Mouse (Mus musculus): ENCODE results near the gene Prdm1. TPM values are rescaled to one million over a fixed set of nuclear protein-coding genes. Genes with fewer than 3 reads are reported as not detected.

The Prdm1 gene
- 1 to 10 TPM; 1.6 to 2.4 TPM for total RNA-seq (2021)

- intact Hi-C loops (cut with DNase I), result loop anchor here (2.0 to 5.0 kb wide), 4 partner anchors 70 to 944 kb away; no protein-coding TSS in a partner anchor
- peak; percentile 9 to 11 for DNase-seq
Observed at GRCm38 (mm10) chr10:44528291-44529082, at the start of gene Prdm1. Gene Prdm1, minus strand, starts transcription at chr10:44528501.

GRCm38 (mm10) chr10:44565971-44566370, 37.7 kb upstream of the Prdm1 start:
- no peak for DNase-seq
- intact Hi-C loops (cut with DNase I), result no loop called here

GRCm38 (mm10) chr10:44565109-44565508, 36.8 kb upstream of the Prdm1 start:
- intact Hi-C loops (cut with DNase I), result no loop called here
- DNase-seq, result no peak

GRCm38 (mm10) chr10:44556845-44557244, 28.5 kb upstream of the Prdm1 start:
- intact Hi-C loops (cut with DNase I), result no loop called here
- DNase-seq, result no peak

DNA sequence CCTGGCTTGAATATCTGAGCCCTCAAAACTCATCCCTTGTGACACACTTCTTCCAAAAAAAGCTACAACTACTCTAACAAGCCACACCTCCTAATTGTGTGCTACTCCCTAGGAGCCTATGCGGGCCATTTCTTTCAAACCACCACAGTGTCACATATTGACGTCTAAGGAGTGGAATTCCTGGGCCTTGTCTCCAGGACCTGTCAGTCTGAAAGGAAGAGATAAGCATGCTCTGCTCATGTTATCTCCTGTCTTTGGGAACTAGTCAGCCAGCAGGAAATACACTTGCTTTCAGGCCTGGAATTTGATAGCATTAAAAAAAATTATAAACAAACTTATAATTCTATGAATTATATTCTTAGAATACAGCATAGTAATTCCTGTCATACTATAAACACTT, 27.0 kb upstream of the Prdm1 start:
- DNase-seq, result no peak
- intact Hi-C loops (cut with DNase I), result no loop called here

DNA sequence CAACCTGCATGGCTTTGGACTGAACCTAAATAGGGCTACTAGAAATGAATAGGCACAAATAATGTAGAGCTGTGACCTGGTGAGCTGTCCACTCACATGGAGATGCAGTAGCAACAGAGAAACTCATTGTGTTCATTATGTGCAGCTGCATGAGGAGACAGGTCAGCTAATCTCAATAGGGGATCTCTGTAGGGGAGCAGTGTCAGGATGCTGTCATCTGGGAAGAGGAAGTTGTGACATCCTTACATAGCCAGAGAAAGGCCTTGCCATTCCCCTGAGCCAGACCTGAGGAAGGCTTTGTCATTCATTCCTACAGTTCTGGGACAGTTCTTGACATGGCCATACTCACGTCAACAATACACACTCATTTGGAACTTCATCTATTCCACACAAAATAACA, 25.3 kb upstream of the Prdm1 start:
- intact Hi-C loops (cut with DNase I), result no loop called here
- DNase-seq, result no peak

- intact Hi-C loops (cut with DNase I), result no loop called here
- peak in 1 of 2 experiments; percentile 14 for DNase-seq
Observed at GRCm38 (mm10) chr10:44539033-44539578, 10.8 kb upstream of the Prdm1 start.

- DNase-seq, result no peak
- intact Hi-C loops (cut with DNase I), result no loop called here
Observed at GRCm38 (mm10) chr10:44538137-44538536, 9.8 kb upstream of the Prdm1 start.

GRCm38 (mm10) chr10:44530067-44530360, 1.7 kb upstream of the Prdm1 start:
- no peak for DNase-seq
- intact Hi-C loops (cut with DNase I), result no loop called here

- DNase-seq, result peak; percentile 79 to 83
- intact Hi-C loops (cut with DNase I), result loop anchor here (2.0 to 5.0 kb wide), 4 partner anchors 71 to 943 kb away; no protein-coding TSS in a partner anchor
Observed at GRCm38 (mm10) chr10:44529218-44530066, 1.1 kb upstream of the Prdm1 start.

DNA sequence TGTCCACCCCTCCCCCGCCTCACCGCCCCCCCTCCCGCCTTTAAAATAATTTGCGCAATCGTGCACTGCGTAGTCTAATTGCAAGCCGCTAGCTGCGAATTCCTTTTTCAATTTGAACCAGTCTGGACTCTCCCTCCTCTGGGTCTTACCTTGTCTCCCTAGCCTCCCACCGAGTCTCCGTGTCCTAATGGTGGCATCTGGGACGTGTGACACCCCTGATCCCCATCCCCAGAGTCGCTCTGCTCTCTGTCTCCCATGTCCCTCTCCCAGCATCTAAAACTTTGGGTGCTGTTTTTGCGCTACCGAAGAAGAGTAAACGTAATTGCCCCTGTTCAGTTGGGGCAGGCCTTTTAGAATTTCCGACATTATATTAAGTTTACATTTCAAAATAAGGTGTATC, 650 bp downstream of the Prdm1 start:
- peak in 1 of 2 experiments; percentile 25 for DNase-seq
- intact Hi-C loops (cut with DNase I), result loop anchor here (2.0 to 5.0 kb wide), 4 partner anchors 69 to 945 kb away; no protein-coding TSS in a partner anchor

- peak; percentile 31 to 51 for DNase-seq
- intact Hi-C loops (cut with DNase I), result loop anchor here (5.0 kb wide), 3 partner anchors 470 to 945 kb away; no protein-coding TSS in a partner anchor
Observed at GRCm38 (mm10) chr10:44526751-44527591, 1.3 kb downstream of the Prdm1 start.

DNA sequence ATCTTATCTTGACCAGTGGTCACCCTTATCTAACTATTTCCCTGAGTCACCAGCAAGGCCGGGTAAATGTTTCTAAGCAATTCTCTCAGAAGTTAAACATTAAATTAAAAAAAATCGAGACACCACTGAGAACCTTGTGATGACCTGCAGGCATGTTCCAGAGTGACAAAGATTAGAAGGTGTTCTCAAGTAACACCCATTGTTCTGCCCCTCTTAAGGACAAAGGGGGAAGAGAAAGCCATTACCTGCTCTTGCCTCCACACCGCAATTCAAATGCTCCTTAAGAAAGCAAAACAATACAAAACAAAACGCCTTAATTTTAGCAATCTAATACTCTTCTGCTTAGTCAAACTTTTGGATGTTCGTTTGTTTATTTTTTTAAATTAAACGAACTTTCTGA, 8.1 kb downstream of the Prdm1 start:
- DNase-seq, result no peak
- intact Hi-C loops (cut with DNase I), result no loop called here

DNA sequence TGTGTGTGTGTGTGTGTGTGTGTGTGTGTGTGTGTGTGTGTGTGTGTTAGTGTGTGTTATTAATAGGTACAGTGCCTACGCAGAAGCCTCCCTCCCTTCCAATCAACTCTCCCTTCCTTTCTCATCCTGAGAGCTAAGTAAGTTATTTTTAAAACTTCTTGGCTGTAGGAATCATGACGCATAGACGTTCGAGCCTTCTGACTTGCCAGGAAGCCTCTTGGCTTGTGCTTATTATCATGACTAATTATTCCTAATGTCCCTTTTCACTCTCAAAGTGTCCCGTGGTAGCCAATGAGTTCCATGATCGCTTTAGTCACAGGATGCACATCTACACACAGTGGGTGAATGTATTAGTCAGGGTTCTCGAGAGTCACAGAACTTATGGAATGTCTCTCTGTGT, 9.7 kb downstream of the Prdm1 start:
- no peak for DNase-seq
- intact Hi-C loops (cut with DNase I), result no loop called here

GRCm38 (mm10) chr10:44513108-44513507, 15.2 kb downstream of the Prdm1 start:
- intact Hi-C loops (cut with DNase I), result no loop called here
- no peak for DNase-seq

DNA sequence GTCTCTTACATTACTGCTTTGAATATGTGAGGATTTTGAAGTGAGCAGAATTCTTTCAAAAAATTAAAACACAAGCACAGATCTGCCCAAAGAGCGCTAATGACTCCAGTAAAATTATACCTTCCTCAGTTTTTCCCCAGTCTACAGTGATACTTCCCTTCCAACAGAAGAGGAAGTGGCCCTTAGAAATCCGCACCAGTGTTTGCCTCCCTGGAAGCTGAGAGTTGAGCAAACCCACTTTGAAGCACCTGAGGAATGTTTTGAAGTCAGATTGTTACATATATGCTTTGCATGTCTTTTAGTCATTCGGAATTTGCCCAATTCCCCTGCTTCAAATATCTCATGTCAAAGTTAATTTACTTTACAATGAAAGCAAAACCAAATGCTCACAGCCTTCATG, 17.3 kb downstream of the Prdm1 start:
- DNase-seq, result no peak
- intact Hi-C loops (cut with DNase I), result no loop called here

DNA sequence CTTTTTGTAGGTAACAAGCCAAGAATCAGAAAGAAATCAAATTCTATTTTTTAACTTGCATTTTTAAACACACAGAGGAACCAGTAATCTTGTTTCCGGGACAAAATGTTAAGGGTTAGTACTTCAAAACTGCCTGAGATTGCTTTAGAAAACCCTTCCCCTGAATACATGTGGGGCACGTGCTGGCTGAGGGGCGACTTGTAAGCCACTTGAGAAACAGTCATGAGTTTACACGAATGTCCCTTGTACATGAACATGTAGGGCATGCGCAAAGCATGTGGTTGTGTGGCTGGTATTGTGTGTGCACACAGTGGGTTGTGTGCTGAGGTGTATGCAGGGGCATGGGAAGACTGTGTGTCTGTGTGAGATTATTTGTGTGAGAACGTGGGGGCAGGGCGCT, 19.7 kb downstream of the Prdm1 start:
- DNase-seq, result no peak
- intact Hi-C loops (cut with DNase I), result no loop called here

- intact Hi-C loops (cut with DNase I), result no loop called here
- DNase-seq, result no peak
Observed at GRCm38 (mm10) chr10:44507984-44508383, 20.3 kb downstream of the Prdm1 start.

DNA sequence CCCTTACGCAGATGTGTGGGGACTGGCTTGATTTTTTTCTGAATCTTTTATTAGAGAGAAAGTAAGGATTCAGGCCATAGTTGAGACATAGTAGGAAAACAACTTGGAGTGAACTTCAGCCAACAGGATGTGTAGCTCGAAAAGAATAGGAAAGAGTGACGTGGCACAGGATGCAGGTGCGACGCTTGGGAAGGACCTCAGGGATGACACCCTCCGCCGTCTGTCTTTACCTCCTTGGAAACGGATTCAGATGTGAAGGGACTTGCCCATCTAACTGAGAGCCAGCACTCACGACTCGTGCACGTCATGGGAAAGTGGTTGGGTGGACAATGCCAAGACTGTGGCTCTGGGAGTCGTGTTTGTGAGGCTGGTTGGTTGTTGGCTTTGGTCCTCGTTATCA, 25.4 kb downstream of the Prdm1 start:
- peak; percentile 7 to 15 for DNase-seq
- intact Hi-C loops (cut with DNase I), result loop anchor here (2.0 to 5.0 kb wide), 2 partner anchors 44 to 379 kb away; no protein-coding TSS in a partner anchor

- intact Hi-C loops (cut with DNase I), result loop anchor here (5.0 kb wide), 1 partner anchor 382 kb away; no protein-coding TSS in a partner anchor
- DNase-seq, result no peak
Observed at GRCm38 (mm10) chr10:44499897-44500519, 28.3 kb downstream of the Prdm1 start.

All from heart, postnatal 36 days (tissue).